21 mouse cellular contexts compared by ENCODE assay signal in the genomic region with DNA sequence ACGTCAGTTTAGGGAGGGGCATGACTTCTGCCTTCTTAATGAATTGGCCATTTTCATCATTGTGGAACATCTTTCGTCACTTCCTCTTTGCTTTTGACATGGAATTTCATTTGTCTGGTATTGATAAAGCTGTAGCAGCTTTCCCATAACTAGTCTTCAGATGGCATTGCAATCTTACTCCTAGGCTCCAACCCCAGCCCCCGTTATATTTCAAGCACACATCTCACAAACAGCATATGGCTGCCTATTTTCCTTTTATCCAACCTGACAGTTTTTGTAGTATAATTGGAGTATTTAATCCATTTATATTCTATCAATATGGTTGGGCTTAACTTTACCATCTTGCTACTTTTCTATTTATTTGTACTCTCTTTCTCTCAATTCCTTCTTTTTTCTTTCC.
"Had no signal": no experiment of that assay in that cellular context is flagged by ENCODE, and none has a peak within 500 bp of the region (broad histone marks: within the 10 kb centered on the region; RNA-seq: fewer than 3 reads in every experiment).

No protein-coding gene starts in this region.

- H3K4me2 ChIP-seq: heart, embryonic 12.5 days; hindbrain, embryonic 13.5 days; hindbrain, embryonic 15.5 days; kidney, embryonic 15.5 days; limb, embryonic 13.5 days; limb, embryonic 15.5 days; liver, embryonic 12.5 days had no signal

- H3K4me3 ChIP-seq: heart, embryonic 12.5 days; hindbrain, embryonic 13.5 days; hindbrain, embryonic 15.5 days; kidney, embryonic 15.5 days; limb, embryonic 13.5 days; limb, embryonic 15.5 days; liver, embryonic 12.5 days had no signal

- H3K27ac ChIP-seq: hindbrain, embryonic 13.5 days; hindbrain, embryonic 15.5 days; hindbrain, postnatal 0 days; kidney, embryonic 15.5 days; kidney, postnatal 0 days; limb, embryonic 13.5 days; limb, embryonic 15.5 days; liver, embryonic 12.5 days; liver, embryonic 14.5 days had no signal

- DNase-seq: gastrocnemius, postnatal 14 days; gastrocnemius, postnatal 36 days; heart, adult 18-20 months; heart, postnatal 10 days; kidney, adult 11 months; kidney, adult 2 months; kidney, adult 9 months; kidney, postnatal 14 days; kidney, postnatal 36 days; left cerebral cortex, postnatal 4 days had no signal

- ATAC-seq: hindbrain, postnatal 0 days; intestine, embryonic 16.5 days; liver, embryonic 12.5 days had no signal

- H3K36me3 ChIP-seq: heart, embryonic 12.5 days; hindbrain, embryonic 13.5 days; hindbrain, embryonic 15.5 days; kidney, embryonic 15.5 days; limb, embryonic 13.5 days; limb, embryonic 15.5 days; liver, embryonic 12.5 days had no signal

- H3K4me1 ChIP-seq: hindbrain, embryonic 15.5 days; limb, embryonic 15.5 days; liver, embryonic 12.5 days had no signal

- H3K27me3 ChIP-seq: heart, embryonic 12.5 days; hindbrain, embryonic 13.5 days; hindbrain, embryonic 15.5 days; kidney, embryonic 15.5 days; limb, embryonic 13.5 days; limb, embryonic 15.5 days; liver, embryonic 12.5 days had no signal

- H3K9ac ChIP-seq: heart, embryonic 12.5 days; hindbrain, embryonic 13.5 days; hindbrain, embryonic 15.5 days; kidney, embryonic 15.5 days; limb, embryonic 13.5 days; limb, embryonic 15.5 days; liver, embryonic 12.5 days; liver, embryonic 14.5 days had no signal

- H3K9me3 ChIP-seq: heart, embryonic 12.5 days; hindbrain, embryonic 13.5 days; hindbrain, embryonic 15.5 days; kidney, embryonic 15.5 days; limb, embryonic 13.5 days; limb, embryonic 15.5 days; liver, embryonic 12.5 days had no signal
